Mouse (Mus musculus): ENCODE measurements around the gene Rufy1.

Gene Rufy1

GRCm38 (mm10) chr11:50432069-50432440, 1.1 kb upstream of the Rufy1 start:
- in situ Hi-C loops (cut with MboI; ENCODE audit: low pct_unique_long_range_greater_than_20kb in 1 of 2, low sequenced_read_pairs in 2 of 2, unreplicated experiment in 1 of 2) = no loop called here

DNA sequence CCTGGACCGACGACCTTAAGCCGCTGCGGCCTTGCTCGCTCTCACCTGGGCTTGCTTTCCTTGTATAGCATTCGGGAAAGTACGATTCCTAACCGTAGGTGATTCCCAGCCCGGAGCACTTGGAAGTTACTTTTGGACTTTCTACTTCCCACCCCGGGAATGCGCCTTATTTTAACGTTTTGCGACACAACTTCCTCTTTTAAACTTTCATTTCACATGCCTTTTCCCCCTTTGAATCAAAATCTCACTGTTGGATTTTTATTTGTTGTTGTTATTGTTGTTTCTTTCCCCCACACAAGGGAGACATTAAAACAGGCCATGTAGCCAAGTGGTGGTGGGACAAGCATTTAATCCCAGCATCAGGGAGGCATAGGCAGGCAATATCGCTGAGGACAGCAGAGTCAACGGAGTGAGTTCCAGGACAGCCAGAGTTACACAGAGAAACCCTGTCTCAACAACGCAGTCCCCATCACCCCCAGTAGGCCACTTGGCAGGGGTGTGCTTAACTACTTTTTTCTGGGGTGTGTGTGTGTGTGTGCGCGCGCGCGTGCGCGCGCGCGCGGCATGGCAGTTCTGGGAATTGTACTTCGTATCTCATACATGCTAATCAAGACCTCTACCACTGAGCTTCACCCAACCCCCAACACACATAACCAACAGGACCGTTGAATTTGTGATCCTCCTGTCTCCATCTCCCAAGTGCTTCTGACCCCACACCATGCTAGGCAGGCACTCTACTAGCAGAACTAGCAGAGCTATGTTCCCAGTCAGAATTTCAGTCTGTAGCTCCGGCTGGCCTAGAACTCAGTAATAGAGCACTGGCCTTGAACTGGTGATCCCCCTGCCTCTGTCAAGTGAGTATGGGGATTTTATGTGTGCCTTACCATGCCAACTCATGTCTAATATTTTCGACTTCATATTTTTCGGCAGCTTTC, 476 bp upstream of the Rufy1 start:
- in situ Hi-C loops (cut with MboI; ENCODE audit: low pct_unique_long_range_greater_than_20kb in 1 of 2, low sequenced_read_pairs in 2 of 2, unreplicated experiment in 1 of 2) = no loop called here

DNA sequence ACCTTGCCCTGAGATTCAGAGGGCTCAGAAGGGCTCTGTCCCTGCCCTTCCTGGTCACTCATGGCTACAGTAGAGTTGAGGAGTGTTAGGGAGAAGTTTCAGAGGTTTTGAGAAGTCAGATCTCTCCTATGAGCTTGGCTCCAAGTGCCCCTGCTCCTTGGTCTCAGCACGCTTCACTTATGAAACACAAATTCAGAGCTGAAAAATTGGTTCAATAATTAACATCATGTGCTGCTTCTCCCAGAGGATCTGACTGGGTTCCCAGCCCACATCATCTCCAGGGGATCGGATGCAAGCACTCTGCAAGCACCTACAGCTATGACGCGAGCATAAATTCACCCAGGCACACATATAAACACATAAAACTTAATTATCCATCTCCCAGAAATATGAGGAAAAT, 4.9 kb downstream of the Rufy1 start:
- in situ Hi-C loops (cut with MboI; ENCODE audit: low pct_unique_long_range_greater_than_20kb in 1 of 2, low sequenced_read_pairs in 2 of 2, unreplicated experiment in 1 of 2) = no loop called here

GRCm38 (mm10) chr11:50421934-50422780, 8.8 kb downstream of the Rufy1 start:
- in situ Hi-C loops (cut with MboI; ENCODE audit: low pct_unique_long_range_greater_than_20kb in 1 of 2, low sequenced_read_pairs in 2 of 2, unreplicated experiment in 1 of 2) = no loop called here

- in situ Hi-C loops (cut with MboI; ENCODE audit: low pct_unique_long_range_greater_than_20kb in 1 of 2, low sequenced_read_pairs in 2 of 2, unreplicated experiment in 1 of 2) = no loop called here
Observed at GRCm38 (mm10) chr11:50421461-50421860, 9.5 kb downstream of the Rufy1 start.

GRCm38 (mm10) chr11:50417856-50418255, 13.1 kb downstream of the Rufy1 start:
- in situ Hi-C loops (cut with MboI; ENCODE audit: low pct_unique_long_range_greater_than_20kb in 1 of 2, low sequenced_read_pairs in 2 of 2, unreplicated experiment in 1 of 2) = no loop called here

DNA sequence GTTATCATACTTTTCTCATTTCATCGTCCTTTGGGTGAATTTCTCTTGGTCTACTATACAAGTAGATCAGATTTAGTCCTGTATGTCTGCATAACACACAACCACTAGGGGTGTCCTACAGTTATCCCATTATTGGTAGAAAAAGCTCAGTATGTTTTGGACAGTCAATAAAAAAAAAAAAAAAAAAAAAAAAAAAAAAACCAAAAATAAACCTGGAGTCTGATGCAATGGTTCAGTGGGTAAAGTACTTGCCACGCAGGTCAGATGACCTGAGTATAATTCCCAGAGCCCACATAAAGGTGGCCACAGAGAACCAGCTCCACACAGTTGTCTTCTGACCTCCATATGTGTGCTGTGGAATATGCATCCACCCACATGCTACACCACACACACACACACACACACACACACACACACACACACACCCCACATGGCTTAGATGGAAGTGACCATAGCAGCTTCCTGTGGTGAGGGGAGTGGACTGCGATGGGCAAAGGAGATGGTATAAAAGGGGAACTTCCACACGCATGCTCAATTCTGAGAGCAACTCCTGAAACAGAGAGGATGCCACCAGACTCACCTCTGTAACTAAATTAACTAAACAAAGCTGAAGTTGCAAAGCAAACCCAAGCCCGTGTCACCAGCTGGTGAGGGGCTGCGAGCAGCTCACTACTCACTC, 15.2 kb downstream of the Rufy1 start:
- in situ Hi-C loops (cut with MboI; ENCODE audit: low pct_unique_long_range_greater_than_20kb in 1 of 2, low sequenced_read_pairs in 2 of 2, unreplicated experiment in 1 of 2) = no loop called here

DNA sequence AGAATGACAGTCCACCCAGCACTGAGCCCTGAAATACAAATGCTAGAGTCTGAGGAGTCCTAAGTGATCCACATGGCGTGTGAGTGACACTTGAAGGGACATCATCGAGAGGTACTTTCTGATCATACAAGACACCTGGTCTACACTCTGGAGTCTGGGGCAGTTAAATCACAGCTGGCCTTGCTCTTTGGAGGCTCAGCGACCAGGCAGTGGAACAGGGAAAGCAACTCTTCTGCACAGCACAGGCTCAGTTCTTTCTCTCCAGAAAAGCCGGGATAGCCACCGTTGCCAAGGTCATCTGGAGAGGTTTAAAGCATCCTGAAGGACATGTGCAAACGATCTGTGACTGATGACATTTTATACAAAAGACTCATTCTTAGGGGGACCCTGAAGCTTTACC, 23.7 kb downstream of the Rufy1 start:
- in situ Hi-C loops (cut with MboI; ENCODE audit: low pct_unique_long_range_greater_than_20kb in 1 of 2, low sequenced_read_pairs in 2 of 2, unreplicated experiment in 1 of 2) = no loop called here

GRCm38 (mm10) chr11:50403367-50404014, 27.4 kb downstream of the Rufy1 start:
- in situ Hi-C loops (cut with MboI; ENCODE audit: low pct_unique_long_range_greater_than_20kb in 1 of 2, low sequenced_read_pairs in 2 of 2, unreplicated experiment in 1 of 2) = no loop called here

- in situ Hi-C loops (cut with MboI; ENCODE audit: low pct_unique_long_range_greater_than_20kb in 1 of 2, low sequenced_read_pairs in 2 of 2, unreplicated experiment in 1 of 2) = no loop called here
Observed at GRCm38 (mm10) chr11:50402481-50402880, 28.4 kb downstream of the Rufy1 start.

DNA sequence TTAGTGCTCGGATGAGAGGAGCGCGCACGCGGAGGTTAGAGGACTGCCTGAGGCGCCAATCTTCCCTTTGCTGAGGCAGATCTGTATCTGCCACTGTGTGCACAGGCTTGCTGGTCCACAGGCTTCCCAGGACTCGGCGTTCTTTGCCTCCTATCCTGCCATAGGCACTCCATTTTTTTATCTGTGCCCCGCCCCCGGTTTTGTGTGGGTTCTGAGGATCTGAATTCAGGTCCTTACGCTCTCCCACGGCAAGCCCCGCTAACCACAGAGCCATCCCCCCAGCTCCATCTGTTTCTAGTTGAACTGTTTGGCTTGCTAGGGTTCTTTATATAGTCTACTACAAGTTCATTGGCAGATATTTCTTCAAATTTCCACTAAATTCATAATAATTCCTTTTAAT, 32.1 kb downstream of the Rufy1 start:
- in situ Hi-C loops (cut with MboI; ENCODE audit: low pct_unique_long_range_greater_than_20kb in 1 of 2, low sequenced_read_pairs in 2 of 2, unreplicated experiment in 1 of 2) = no loop called here

- in situ Hi-C loops (cut with MboI; ENCODE audit: low pct_unique_long_range_greater_than_20kb in 1 of 2, low sequenced_read_pairs in 2 of 2, unreplicated experiment in 1 of 2) = no loop called here
Observed at GRCm38 (mm10) chr11:50397316-50397715, 33.6 kb downstream of the Rufy1 start.

GRCm38 (mm10) chr11:50396766-50397307, 34.1 kb downstream of the Rufy1 start:
- in situ Hi-C loops (cut with MboI; ENCODE audit: low pct_unique_long_range_greater_than_20kb in 1 of 2, low sequenced_read_pairs in 2 of 2, unreplicated experiment in 1 of 2) = no loop called here

DNA sequence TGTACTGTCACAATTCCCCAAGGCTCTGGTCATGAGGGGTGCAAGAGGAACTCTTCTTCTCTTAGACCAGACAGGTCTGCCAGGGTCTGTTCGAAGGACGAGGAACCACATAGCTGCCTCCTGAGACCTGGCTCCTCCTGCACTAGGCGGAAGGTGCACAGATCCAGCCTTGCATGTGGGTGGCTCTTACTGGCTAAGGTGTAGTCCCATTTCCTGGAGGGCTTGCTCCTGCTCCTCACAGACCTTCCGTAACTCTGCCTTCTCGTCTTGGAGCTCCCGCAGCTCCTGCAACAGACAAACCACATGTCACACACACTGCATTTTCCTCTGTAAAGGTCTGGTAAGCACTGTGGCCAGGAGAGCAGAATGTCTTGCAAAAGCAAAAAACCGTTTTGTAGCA, 36.2 kb downstream of the Rufy1 start:
- in situ Hi-C loops (cut with MboI; ENCODE audit: low pct_unique_long_range_greater_than_20kb in 1 of 2, low sequenced_read_pairs in 2 of 2, unreplicated experiment in 1 of 2) = loop anchor here in 1 of 2 experiments (5.0 kb wide), 1 partner anchor 87 kb away; no protein-coding TSS in a partner anchor

- in situ Hi-C loops (cut with MboI; ENCODE audit: low pct_unique_long_range_greater_than_20kb in 1 of 2, low sequenced_read_pairs in 2 of 2, unreplicated experiment in 1 of 2) = loop anchor here in 1 of 2 experiments (5.0 kb wide), 1 partner anchor 86 kb away; no protein-coding TSS in a partner anchor
Observed at GRCm38 (mm10) chr11:50393306-50393705, 37.6 kb downstream of the Rufy1 start.

GRCm38 (mm10) chr11:50391272-50391960, 39.5 kb downstream of the Rufy1 start:
- in situ Hi-C loops (cut with MboI; ENCODE audit: low pct_unique_long_range_greater_than_20kb in 1 of 2, low sequenced_read_pairs in 2 of 2, unreplicated experiment in 1 of 2) = loop anchor here in 1 of 2 experiments (5.0 kb wide), 1 partner anchor 84 kb away; no protein-coding TSS in a partner anchor

- in situ Hi-C loops (cut with MboI; ENCODE audit: low pct_unique_long_range_greater_than_20kb in 1 of 2, low sequenced_read_pairs in 2 of 2, unreplicated experiment in 1 of 2) = loop anchor here in 1 of 2 experiments (5.0 kb wide), 1 partner anchor 82 kb away; no protein-coding TSS in a partner anchor
Observed at GRCm38 (mm10) chr11:50389616-50390015, 41.3 kb downstream of the Rufy1 start.
